Mouse (Mus musculus): ENCODE results near the gene Hacd1.
"Not testable (repeated sequence)": the region's sequence is repeated elsewhere in the genome, so short reads cannot be mapped to it uniquely, and the experiment has no call there.

The Hacd1 gene

GRCm38 (mm10) chr2:14055566-14056331 is at the start of gene Hacd1:
Hacd1 (minus strand) TSS chr2:14056135.
- DNase-seq (ENCODE audit: low read depth), result peak; percentile 76

GRCm38 (mm10) chr2:14103924-14104323 is 48.0 kb upstream of the Hacd1 start:
- DNase-seq (ENCODE audit: low read depth), result no peak

GRCm38 (mm10) chr2:14102603-14103002 is 46.7 kb upstream of the Hacd1 start:
- DNase-seq (ENCODE audit: low read depth), result no peak

GRCm38 (mm10) chr2:14100533-14100932 is 44.6 kb upstream of the Hacd1 start:
- no peak for DNase-seq (ENCODE audit: low read depth)

GRCm38 (mm10) chr2:14078527-14078926 is 22.6 kb upstream of the Hacd1 start:
- DNase-seq (ENCODE audit: low read depth), result not testable (repeated sequence)

- peak; percentile 54 for DNase-seq (ENCODE audit: low read depth)
These were observed 18.4 kb upstream of the Hacd1 start for GRCm38 (mm10) chr2:14074221-14074901.

- peak; percentile 89 for DNase-seq (ENCODE audit: low read depth)
These were observed 17.7 kb upstream of the Hacd1 start, which contains the start of gene Stam for GRCm38 (mm10) chr2:14073362-14074220. Stam (plus strand) TSS chr2:14074098.

GRCm38 (mm10) chr2:14073008-14073361 is 17.1 kb upstream of the Hacd1 start:
- no peak for DNase-seq (ENCODE audit: low read depth)

GRCm38 (mm10) chr2:14070466-14070865 is 14.5 kb upstream of the Hacd1 start:
- no peak for DNase-seq (ENCODE audit: low read depth)

- DNase-seq (ENCODE audit: low read depth), result no peak
These were observed 13.1 kb upstream of the Hacd1 start for GRCm38 (mm10) chr2:14069027-14069426.

GRCm38 (mm10) chr2:14065704-14066650 is 10.0 kb upstream of the Hacd1 start:
- DNase-seq (ENCODE audit: low read depth), result peak; percentile 35

GRCm38 (mm10) chr2:14055168-14055565 is 768 bp downstream of the Hacd1 start:
- peak; percentile 64 for DNase-seq (ENCODE audit: low read depth)

GRCm38 (mm10) chr2:14054716-14055115 is 1.2 kb downstream of the Hacd1 start:
- DNase-seq (ENCODE audit: low read depth), result peak; percentile 60

GRCm38 (mm10) chr2:14054163-14054562 is 1.8 kb downstream of the Hacd1 start:
- no peak for DNase-seq (ENCODE audit: low read depth)

GRCm38 (mm10) chr2:14053618-14054017 is 2.3 kb downstream of the Hacd1 start:
- no peak for DNase-seq (ENCODE audit: low read depth)

- DNase-seq (ENCODE audit: low read depth), result no peak
These were observed 7.1 kb downstream of the Hacd1 start for GRCm38 (mm10) chr2:14048808-14049207.

GRCm38 (mm10) chr2:14048381-14048780 is 7.6 kb downstream of the Hacd1 start:
- peak; percentile 85 for DNase-seq (ENCODE audit: low read depth)

- no peak for DNase-seq (ENCODE audit: low read depth)
These were observed 12.3 kb downstream of the Hacd1 start for GRCm38 (mm10) chr2:14043577-14044170.

- DNase-seq (ENCODE audit: low read depth), result no peak
These were observed 12.9 kb downstream of the Hacd1 start for GRCm38 (mm10) chr2:14043011-14043410.

- DNase-seq (ENCODE audit: low read depth), result no peak
These were observed 14.7 kb downstream of the Hacd1 start for GRCm38 (mm10) chr2:14041249-14041648.

GRCm38 (mm10) chr2:14019228-14019627 is 36.7 kb downstream of the Hacd1 start:
- no peak for DNase-seq (ENCODE audit: low read depth)
